Mouse (Mus musculus): Measurements from ENCODE around the gene Robo1.

DNA sequence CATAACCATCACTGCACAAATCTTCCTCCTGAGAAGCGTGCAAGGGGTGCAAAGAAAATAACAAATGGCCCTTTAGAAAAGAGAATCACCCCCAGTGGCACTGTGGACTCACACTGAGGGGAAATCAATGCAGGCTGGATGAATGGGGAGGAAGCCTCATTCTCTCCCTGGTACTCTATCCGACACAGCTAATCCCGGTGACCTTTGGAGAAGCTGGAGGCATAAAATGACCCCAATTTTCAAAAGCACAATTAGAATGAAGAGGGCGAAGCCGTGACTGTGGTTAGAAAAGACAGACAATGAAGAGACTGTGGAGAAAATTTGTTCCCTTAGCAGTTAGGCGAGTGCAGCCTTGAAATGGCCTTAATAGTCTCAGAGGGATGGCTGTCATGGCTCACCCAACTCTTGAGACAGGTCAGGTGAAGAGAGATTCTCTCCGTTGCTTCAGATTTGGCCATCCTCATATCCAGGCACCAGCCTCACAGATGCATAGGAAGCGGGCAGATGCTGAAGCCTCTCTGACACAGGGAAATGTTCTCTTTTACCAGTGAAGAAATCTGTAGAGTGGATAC, 243.7 kb downstream of the Robo1 start:
- TF ChIP-seq CTCF (IDR thresholded peaks at IDR 0.05; ENCODE audit: low read depth, low read length) (no peak), EP300 (IDR thresholded peaks at IDR 0.05; ENCODE audit: insufficient read depth, low read depth, low read length) (no peak), POLR2A (IDR thresholded peaks at IDR 0.05; ENCODE audit: insufficient read depth, low read length) (no peak)
